Mouse (Mus musculus): Measurements from ENCODE around the gene Sgcb.

GRCm38 (mm10) chr5:73686149-73686548 is 38.6 kb upstream of the Sgcb start:
- TF ChIP-seq CTCF (IDR thresholded peaks at IDR 0.05; ENCODE audit: control insufficient read depth, insufficient read depth, insufficient replicate concordance, low read depth, low read length) (no peak), POLR2A (IDR thresholded peaks at IDR 0.05; ENCODE audit: control insufficient read depth, low read depth, low read length) (no peak)
